Mouse (Mus musculus) neural tube, embryonic 12.5 days (tissue): ENCODE results near the gene A830031A19Rik. TPM values are rescaled to one million over a fixed set of nuclear protein-coding genes. Genes with fewer than 3 reads are reported as not detected.

Experiments used
- ATAC-seq: fragments of 200-750 bp; cut with Nextera tagmentation; 2 replicates; pipeline ENCODE4 v1.8.0; 2017; ENCODE audit warnings: low read depth, mild to moderate bottlenecking, moderate TSS enrichment, moderate library complexity; ENCODE audit not compliant: low FRiP score
- H3K27ac ChIP-seq: fragments of 300-500 bp; sonication (generic); 2 replicates; pipeline ENCODE4 v1.5.1; 2016
- H3K27me3 ChIP-seq: fragments of 300-500 bp; sonication (generic); replicated peaks from 2 replicates; pipeline ENCODE4 v1.6.1; 2016; ENCODE audit warnings: mild to moderate bottlenecking
- H3K36me3 ChIP-seq: fragments of 300-500 bp; sonication (generic); 2 replicates; pipeline ENCODE4 v1.6.1; 2016; ENCODE audit warnings: mild to moderate bottlenecking
- H3K4me1 ChIP-seq: fragments of 300-500 bp; sonication (generic); 2 replicates; pipeline ENCODE4 v1.6.1; 2016
- H3K4me2 ChIP-seq: fragments of 300-500 bp; sonication (generic); replicated peaks from 2 replicates; pipeline ENCODE4 v1.6.1; 2016; ENCODE audit warnings: mild to moderate bottlenecking
- H3K4me3 ChIP-seq: fragments of 300-500 bp; sonication (generic); 2 replicates; pipeline ENCODE4 v1.5.1; 2016
- H3K9ac ChIP-seq: fragments of 300-500 bp; sonication (generic); 2 replicates; pipeline ENCODE4 v1.6.1; 2016; ENCODE audit warnings: mild to moderate bottlenecking
- H3K9me3 ChIP-seq: fragments of 300-500 bp; sonication (generic); 2 replicates; pipeline ENCODE4 v1.6.1; 2016; ENCODE audit warnings: mild to moderate bottlenecking
- WGBS: fragments of 180-500 bp; shearing (Covaris S2); methylation state at CpG from one replicate; pipeline ENCODE4 v1.1.7; 2016; 5-methylcytosine and 5-hydroxymethylcytosine counted together
- microRNA-seq: library from miRNA; unstranded; fragments of <30 nt; microRNA quantifications from one replicate; pipeline ENCODE4, GENCODE M21; 2017
- polyA plus RNA-seq: library from polyadenylated mRNA; unstranded; fragments of >200 nt; fragmentation: Nextera tagmentation; extraction: Ambion mirVana; gene quantifications from 2 replicates; pipeline ENCODE4 v1.2.1, GENCODE M21; 2016

A830031A19Rik gene
- polyA plus RNA-seq, 1 experiment from 2014 or later, result not detected

DNA sequence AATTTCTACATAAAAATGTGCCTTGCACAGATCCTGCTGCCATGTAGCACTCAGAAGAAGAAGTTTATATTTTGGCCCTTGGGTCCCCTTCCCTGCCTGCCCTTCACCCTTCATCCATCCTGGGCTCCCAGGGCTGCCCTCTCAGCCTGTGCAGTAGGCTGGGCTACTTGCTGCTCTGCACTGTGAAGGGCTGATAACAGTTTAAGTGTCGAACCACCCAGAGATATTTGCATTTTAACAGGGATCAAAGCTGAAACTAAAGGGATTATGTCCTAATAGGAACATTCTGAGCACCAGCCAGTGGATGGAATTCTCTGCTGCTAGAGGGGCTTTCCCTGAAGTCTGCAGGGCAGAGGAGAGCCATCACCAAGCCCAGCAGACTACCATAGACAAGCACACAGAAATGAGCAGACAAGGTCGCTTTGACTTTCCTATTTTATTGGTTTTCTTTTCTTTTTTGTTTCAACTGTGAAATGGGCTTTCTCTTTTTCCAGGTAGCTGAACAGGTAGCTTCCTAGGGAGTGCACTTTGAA lies 58.1 kb downstream of the A830031A19Rik start:
- no peaks in the 10 kb centered on the region for H3K9me3 ChIP-seq
- 39% methylated on average over 2 of the region's 2 CpGs for WGBS
- H3K9ac ChIP-seq, result no peak overlapping the region
- H3K4me1 ChIP-seq, result peaks cover 3% of the 10 kb centered on the region; the same call in 1 of the 2 replicates
- no peaks in the 10 kb centered on the region for H3K27me3 ChIP-seq
- no peak overlapping the region for H3K27ac ChIP-seq
- H3K36me3 ChIP-seq, result no peaks in the 10 kb centered on the region
- H3K4me2 ChIP-seq, result no peak overlapping the region
- H3K4me3 ChIP-seq, result no peak overlapping the region
- ATAC-seq, result no peak

DNA sequence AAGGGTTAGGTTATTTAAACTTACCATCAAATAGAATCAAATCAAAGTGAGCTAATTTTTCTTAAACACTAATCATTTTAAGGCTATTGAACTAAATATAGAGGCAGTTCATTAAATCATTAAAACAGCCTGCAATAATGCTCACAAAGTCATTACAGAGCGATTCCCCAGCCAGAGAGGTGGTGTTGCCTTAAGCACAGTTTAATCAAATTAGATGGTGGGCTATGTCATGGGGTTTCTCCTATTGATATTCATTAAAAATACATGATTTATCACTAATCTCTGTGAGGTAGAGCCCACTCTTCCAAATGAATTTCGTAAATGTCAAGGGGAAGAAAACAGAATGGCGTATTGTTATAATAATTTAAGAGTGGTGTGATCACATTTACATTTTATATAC lies 58.8 kb downstream of the A830031A19Rik start:
- WGBS, result 59% methylated on average over 3 of the region's 3 CpGs

DNA sequence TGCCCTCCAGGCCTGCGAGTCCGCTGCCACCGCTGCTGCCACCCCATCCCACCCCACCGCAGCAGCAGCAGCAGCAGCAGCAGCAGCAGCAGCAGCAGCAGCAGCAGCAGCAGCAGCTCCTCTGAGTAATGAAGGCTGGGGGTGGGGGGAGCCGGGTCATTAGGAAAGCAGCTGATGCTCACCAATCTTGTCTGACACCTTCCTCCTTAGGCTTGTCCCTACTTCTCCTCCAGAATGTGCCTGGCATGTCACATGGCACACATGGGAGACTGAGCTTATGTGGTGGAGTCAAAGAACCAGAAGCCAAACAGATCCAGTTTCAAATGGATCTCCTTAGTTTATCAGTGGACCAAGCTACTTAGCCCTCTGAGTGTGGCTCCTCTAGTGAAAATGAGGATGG lies 60.2 kb downstream of the A830031A19Rik start:
- WGBS, result 76% methylated on average over 5 of the region's 5 CpGs
- H3K9me3 ChIP-seq, result no peaks in the 10 kb centered on the region
- no peak overlapping the region for H3K27ac ChIP-seq
- H3K36me3 ChIP-seq, result no peaks in the 10 kb centered on the region
- H3K4me2 ChIP-seq, result no peak overlapping the region
- no peak overlapping the region for H3K9ac ChIP-seq
- H3K4me1 ChIP-seq, result peaks cover 3% of the 10 kb centered on the region; the same call in 1 of the 2 replicates
- no peak overlapping the region for H3K4me3 ChIP-seq
- no peak for ATAC-seq
- no peaks in the 10 kb centered on the region for H3K27me3 ChIP-seq

More for the DNA sequence above, 58.8 kb downstream of the A830031A19Rik start:
- Histone ChIP-seq H3K9me3 (no peaks in the 10 kb centered on the region), H3K27me3 (no peaks in the 10 kb centered on the region), H3K36me3 (no peaks in the 10 kb centered on the region), H3K4me1 (peaks cover 3% of the 10 kb centered on the region; the same call in 1 of the 2 replicates), H3K27ac (no peak overlapping the region), H3K4me2 (no peak overlapping the region), H3K9ac (no peak overlapping the region), H3K4me3 (no peak overlapping the region)
- 0 out of 2 replicates have a peak, but pooled peaks have one; percentile 48 for ATAC-seq

DNA sequence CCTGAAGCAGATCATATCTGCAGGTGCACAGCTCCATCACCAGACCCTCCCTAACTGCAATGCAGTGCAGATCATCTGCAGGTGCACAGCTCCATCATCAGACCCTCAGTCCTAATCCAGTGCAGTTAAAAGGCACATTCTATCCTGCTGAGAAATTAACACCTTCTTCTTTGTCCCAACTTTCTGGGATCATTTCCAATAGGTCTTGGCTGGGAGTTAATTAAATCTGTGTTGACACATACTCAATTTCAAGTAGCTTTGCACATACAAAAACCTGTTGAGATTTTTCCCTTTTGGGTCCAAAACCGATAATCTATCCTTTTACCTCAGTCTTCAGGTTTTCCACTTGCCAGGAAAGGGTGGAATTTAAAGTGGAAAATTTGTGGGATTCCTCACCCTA lies 62.6 kb downstream of the A830031A19Rik start:
- WGBS, result 90% methylated on average over 1 of the region's 1 CpGs

DNA sequence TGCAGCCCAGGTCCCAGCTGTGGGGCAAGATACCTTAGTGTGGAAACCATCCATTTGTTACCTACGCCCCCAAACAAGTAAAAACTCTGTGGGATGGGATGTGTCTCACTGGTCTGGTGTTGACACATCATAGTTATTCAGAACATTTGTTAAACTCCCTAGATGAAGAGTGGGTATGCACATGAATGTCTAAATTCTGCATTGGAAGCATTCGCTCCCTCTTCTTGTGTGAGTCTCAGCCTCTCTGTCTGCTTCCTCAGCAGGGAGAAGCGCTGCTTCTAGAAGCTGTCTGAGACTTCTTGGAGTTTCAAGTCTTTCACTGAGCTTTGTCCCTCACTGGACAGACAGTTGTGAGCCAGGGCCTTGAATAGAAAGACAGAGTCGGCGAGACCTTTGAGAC lies 65.9 kb downstream of the A830031A19Rik start:
- WGBS, result 92% methylated on average over 5 of the region's 5 CpGs
- no peak for ATAC-seq
- Histone ChIP-seq H3K9me3 (no peaks in the 10 kb centered on the region), H3K4me3 (no peak overlapping the region), H3K27ac (no peak overlapping the region), H3K9ac (no peak overlapping the region), H3K36me3 (no peaks in the 10 kb centered on the region), H3K4me2 (no peak overlapping the region), H3K4me1 (no peaks in the 10 kb centered on the region), H3K27me3 (no peaks in the 10 kb centered on the region)

More for the DNA sequence above, 62.6 kb downstream of the A830031A19Rik start:
- no peaks in the 10 kb centered on the region for H3K27me3 ChIP-seq
- peaks cover 3% of the 10 kb centered on the region; the same call in 1 of the 2 replicates for H3K4me1 ChIP-seq
- no peak overlapping the region for H3K9ac ChIP-seq
- H3K36me3 ChIP-seq, result no peaks in the 10 kb centered on the region
- H3K4me2 ChIP-seq, result no peak overlapping the region
- ATAC-seq, result no peak
- no peaks in the 10 kb centered on the region for H3K9me3 ChIP-seq
- no peak overlapping the region for H3K4me3 ChIP-seq
- no peak overlapping the region for H3K27ac ChIP-seq

DNA sequence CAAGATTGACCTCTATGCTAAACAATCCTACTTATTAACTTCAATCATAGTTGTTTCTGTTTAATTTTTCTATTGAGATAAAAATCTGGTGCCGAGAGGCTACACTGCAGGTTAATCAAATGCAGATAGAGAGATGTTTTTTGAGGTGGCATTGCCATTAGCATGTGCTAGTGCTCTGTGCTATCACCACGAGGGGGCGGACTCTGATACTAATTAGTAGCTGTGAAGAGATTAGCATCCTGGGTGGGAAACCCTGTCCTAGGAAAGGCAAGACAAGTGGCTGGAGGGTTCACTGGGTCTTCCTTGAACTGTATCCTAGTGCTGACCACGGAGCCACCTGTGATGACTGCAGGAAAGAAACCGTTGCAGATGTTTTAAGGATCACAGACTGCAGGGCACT lies 66.6 kb downstream of the A830031A19Rik start:
- no peaks in the 10 kb centered on the region for H3K4me1 ChIP-seq
- H3K9ac ChIP-seq, result no peak overlapping the region
- H3K4me3 ChIP-seq, result no peak overlapping the region
- no peak overlapping the region for H3K4me2 ChIP-seq
- no peak for ATAC-seq
- H3K9me3 ChIP-seq, result no peaks in the 10 kb centered on the region
- H3K27ac ChIP-seq, result no peak overlapping the region
- H3K36me3 ChIP-seq, result no peaks in the 10 kb centered on the region
- 46% methylated on average over 5 of the region's 5 CpGs for WGBS
- H3K27me3 ChIP-seq, result no peaks in the 10 kb centered on the region

DNA sequence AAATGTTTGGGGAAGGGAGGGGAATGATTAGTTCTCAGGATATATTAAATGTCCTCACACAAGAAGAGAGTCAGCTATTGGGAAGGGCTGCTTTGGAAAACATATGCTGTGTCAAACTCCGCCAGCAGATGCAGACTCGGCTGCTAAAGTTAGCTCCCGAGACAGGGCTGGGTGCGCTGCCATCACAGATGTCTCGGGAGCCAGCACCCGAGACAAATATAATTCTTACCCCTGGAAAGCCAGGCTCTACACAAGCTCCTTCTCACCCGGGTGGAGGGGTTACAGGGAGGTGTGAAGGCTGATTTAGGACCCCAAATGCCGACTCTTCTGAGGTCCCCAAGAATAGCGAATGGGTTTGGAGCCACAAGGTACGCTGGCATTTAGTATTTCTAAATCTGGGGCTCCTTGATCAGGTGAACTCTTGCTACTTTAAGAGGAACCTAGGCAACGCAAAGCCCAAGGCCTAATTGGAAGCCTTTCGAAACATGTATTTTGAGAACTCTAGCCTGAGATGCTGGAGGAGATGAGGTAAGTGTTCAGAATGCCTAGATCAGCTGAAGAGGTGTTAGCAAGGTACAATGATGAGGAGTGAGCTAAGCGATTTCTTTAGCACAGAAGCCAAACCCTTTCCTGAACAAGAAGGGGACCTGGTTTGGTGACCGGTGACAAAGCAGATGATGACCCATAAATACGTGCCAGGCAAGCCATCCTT lies 69.3 kb downstream of the A830031A19Rik start:
- Histone ChIP-seq H3K9ac (no peak overlapping the region), H3K4me3 (no peak overlapping the region), H3K27me3 (no peaks in the 10 kb centered on the region), H3K27ac (no peak overlapping the region), H3K4me1 (no peaks in the 10 kb centered on the region), H3K9me3 (no peaks in the 10 kb centered on the region), H3K4me2 (no peak overlapping the region), H3K36me3 (no peaks in the 10 kb centered on the region)
- no peak for ATAC-seq
- WGBS, result 85% methylated on average over 15 of the region's 15 CpGs

DNA sequence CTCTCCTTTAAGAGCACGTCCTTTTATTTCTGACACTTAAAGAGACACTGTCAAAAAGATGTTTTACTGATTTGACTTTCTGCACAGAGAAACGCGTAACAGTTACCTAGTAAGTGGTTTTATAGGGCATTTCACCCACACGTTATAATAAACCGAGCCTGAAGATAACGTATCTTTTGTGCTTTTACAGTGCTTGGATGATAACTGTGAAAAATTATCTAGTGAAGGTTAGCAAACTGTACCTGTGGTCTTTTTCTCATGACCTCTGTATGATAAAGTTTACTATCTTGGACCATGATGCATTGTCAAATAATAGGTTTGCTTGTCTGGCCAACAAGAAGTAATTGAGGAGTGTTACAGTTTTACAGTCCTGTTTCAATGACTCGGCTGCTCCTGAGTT lies 74.2 kb downstream of the A830031A19Rik start:
- Histone ChIP-seq H3K4me1 (no peaks in the 10 kb centered on the region), H3K36me3 (no peaks in the 10 kb centered on the region), H3K9ac (no peak overlapping the region), H3K9me3 (no peaks in the 10 kb centered on the region), H3K4me2 (no peak overlapping the region), H3K27me3 (no peaks in the 10 kb centered on the region), H3K4me3 (no peak overlapping the region), H3K27ac (no peak overlapping the region)
- ATAC-seq, result no peak
- WGBS, result 79% methylated on average over 7 of the region's 7 CpGs

Small RNAs within 50 kb of the gene (microRNA-seq; reads per million reads assigned to microRNA genes)
- not detected for gene Gm44381

Other genes with a start within 250 kb of the A830031A19Rik start
- 25.2 and 25.6 TPM in 2 replicates for gene Papolg, start 179.8 kb downstream of the A830031A19Rik start, polyA plus RNA-seq
- gene Bcl11a, start 3.0 kb upstream of the A830031A19Rik start, polyA plus RNA-seq, result 96.6 and 101 TPM in 2 replicates